Mouse (Mus musculus): ENCODE results near the gene Zfp651. TPM values are rescaled to one million over a fixed set of nuclear protein-coding genes. Genes with fewer than 3 reads are reported as not detected.

Zfp651 gene
- total and polyA plus RNA-seq, 3 experiments, result 0.05 to 0.08 TPM; not detected in 1

GRCm38 (mm10) chr9:121798887-121799520 lies 39.9 kb downstream of the Zfp651 start:
- no peaks in the 10 kb centered on the region for H3K4me1 ChIP-seq (ENCODE audit: insufficient read depth, low read depth, low read length)
- ATAC-seq (ENCODE audit: extremely low read depth, insufficient number of reproducible peaks, low FRiP score, poor library complexity, severe bottlenecking) (no peak; the same call in 1 of the 2 replicates), DNase-seq (ENCODE audit: low spot score) (no peak)
- no peak overlapping the region for H3K4me3 ChIP-seq (ENCODE audit: low read depth, low read length)
- H3K27me3 ChIP-seq (ENCODE audit: insufficient read depth, low read length), result peaks cover 12% of the 10 kb centered on the region; the same call in 1 of the 2 replicates
- TF ChIP-seq GATA2 (IDR thresholded peaks at IDR 0.05; ENCODE audit: borderline replicate concordance, low read depth, low read length), result no peak
- TF ChIP-seq POLR2AphosphoS5 (IDR thresholded peaks at IDR 0.05; ENCODE audit: insufficient replicate concordance, low read depth, low read length), result no peak
- no peaks in the 10 kb centered on the region for H3K36me3 ChIP-seq (replicated peaks)
- H3K9me3 ChIP-seq (replicated peaks), result no peaks in the 10 kb centered on the region

DNA sequence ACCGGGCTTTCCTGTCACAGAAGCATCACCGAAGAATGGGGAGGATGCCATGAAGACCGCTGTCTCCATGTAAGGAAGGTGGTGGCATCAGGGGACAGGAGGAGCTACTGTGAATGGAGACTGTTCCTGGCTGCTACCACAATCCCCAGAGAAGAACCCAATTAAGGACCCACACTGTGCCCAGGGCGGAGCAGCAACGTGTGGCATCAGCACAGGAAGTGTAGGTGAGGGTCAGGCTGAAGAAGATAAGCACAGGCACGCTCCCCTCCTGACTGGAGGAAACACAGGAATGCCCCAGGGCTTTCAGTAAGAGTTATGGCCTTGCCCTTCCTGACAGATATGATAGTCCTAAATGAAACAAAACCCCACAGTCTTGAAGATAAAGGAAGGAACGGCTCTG lies 43.6 kb downstream of the Zfp651 start:
- DNase-seq (ENCODE audit: low spot score) (no peak), ATAC-seq (ENCODE audit: extremely low read depth, insufficient number of reproducible peaks, low FRiP score, poor library complexity, severe bottlenecking) (no peak)
- Histone ChIP-seq H3K4me1 (ENCODE audit: insufficient read depth, low read depth, low read length) (no peaks in the 10 kb centered on the region), H3K36me3 (replicated peaks) (no peaks in the 10 kb centered on the region), H3K9me3 (replicated peaks) (no peaks in the 10 kb centered on the region), H3K4me3 (ENCODE audit: low read depth, low read length) (no peak overlapping the region), H3K27me3 (ENCODE audit: insufficient read depth, low read length) (peaks cover 12% of the 10 kb centered on the region; the same call in 1 of the 2 replicates)
- TF ChIP-seq TAL1 (conservative IDR thresholded peaks at IDR 0.05; ENCODE audit: low read depth, low read length), result no peak
- no peak for TF ChIP-seq GATA1 (IDR thresholded peaks at IDR 0.05; ENCODE audit: borderline replicate concordance, low read length)
- no peak for TF ChIP-seq POLR2AphosphoS5 (IDR thresholded peaks at IDR 0.05; ENCODE audit: insufficient replicate concordance, low read depth, low read length)
- TF ChIP-seq GATA2 (IDR thresholded peaks at IDR 0.05; ENCODE audit: borderline replicate concordance, low read depth, low read length), result no peak
- TF ChIP-seq CTCF (IDR thresholded peaks at IDR 0.05; ENCODE audit: low read depth, low read length), result no peak

GRCm38 (mm10) chr9:121807546-121807945 lies 48.4 kb downstream of the Zfp651 start:
- H3K4me3 ChIP-seq (ENCODE audit: low read depth, low read length), result no peak overlapping the region
- H3K9me3 ChIP-seq (replicated peaks), result no peaks in the 10 kb centered on the region
- no peak for TF ChIP-seq TAL1 (conservative IDR thresholded peaks at IDR 0.05; ENCODE audit: low read depth, low read length)
- no peak for TF ChIP-seq POLR2AphosphoS5 (IDR thresholded peaks at IDR 0.05; ENCODE audit: insufficient replicate concordance, low read depth, low read length)
- no peak for TF ChIP-seq GATA1 (IDR thresholded peaks at IDR 0.05; ENCODE audit: borderline replicate concordance, low read length)
- TF ChIP-seq GATA2 (IDR thresholded peaks at IDR 0.05; ENCODE audit: borderline replicate concordance, low read depth, low read length), result no peak
- no peak for ATAC-seq (ENCODE audit: extremely low read depth, insufficient number of reproducible peaks, low FRiP score, poor library complexity, severe bottlenecking)
- no peaks in the 10 kb centered on the region for H3K4me1 ChIP-seq (ENCODE audit: insufficient read depth, low read depth, low read length)
- H3K27me3 ChIP-seq (ENCODE audit: insufficient read depth, low read length), result no peaks in the 10 kb centered on the region; the same call in 1 of the 2 replicates
- DNase-seq (ENCODE audit: low spot score), result no peak
- H3K36me3 ChIP-seq (replicated peaks), result no peaks in the 10 kb centered on the region

- peaks cover under 1% of the 10 kb centered on the region; the same call in 1 of the 2 replicates for H3K27me3 ChIP-seq (ENCODE audit: insufficient read depth, low read length)
- no peak overlapping the region for H3K4me3 ChIP-seq (ENCODE audit: low read depth, low read length)
- no peaks in the 10 kb centered on the region for H3K36me3 ChIP-seq (replicated peaks)
- H3K9me3 ChIP-seq (replicated peaks), result no peaks in the 10 kb centered on the region
- TF ChIP-seq TAL1 (conservative IDR thresholded peaks at IDR 0.05; ENCODE audit: low read depth, low read length) (no peak), GATA2 (IDR thresholded peaks at IDR 0.05; ENCODE audit: borderline replicate concordance, low read depth, low read length) (no peak), CTCF (IDR thresholded peaks at IDR 0.05; ENCODE audit: low read depth, low read length) (no peak), POLR2AphosphoS5 (IDR thresholded peaks at IDR 0.05; ENCODE audit: insufficient replicate concordance, low read depth, low read length) (no peak)
- ATAC-seq (ENCODE audit: extremely low read depth, insufficient number of reproducible peaks, low FRiP score, poor library complexity, severe bottlenecking) (no peak), DNase-seq (ENCODE audit: low spot score) (no peak)
- H3K4me1 ChIP-seq (ENCODE audit: insufficient read depth, low read depth, low read length), result no peaks in the 10 kb centered on the region
These were observed 48.8 kb downstream of the Zfp651 start for GRCm38 (mm10) chr9:121807947-121808346.

DNA sequence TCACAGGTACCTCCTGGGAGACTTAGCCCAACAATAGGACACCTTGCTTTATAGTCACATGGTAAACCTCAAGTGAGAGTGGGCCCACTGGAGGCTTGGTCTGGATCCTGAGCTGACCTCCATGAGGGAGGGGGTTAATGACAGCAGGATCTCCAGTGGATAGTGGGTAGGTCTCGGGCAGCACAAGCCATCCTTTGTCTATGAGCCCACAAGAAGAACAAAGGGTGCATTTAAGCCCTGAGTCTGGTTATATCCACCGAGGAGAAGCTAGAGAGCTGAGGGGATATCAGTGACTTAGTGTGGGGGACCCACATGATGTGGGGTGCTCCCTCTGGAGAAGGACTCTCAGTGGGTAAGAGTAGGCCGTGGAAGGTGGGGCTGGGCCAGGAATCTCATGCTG lies 49.4 kb downstream of the Zfp651 start:
- ATAC-seq (ENCODE audit: extremely low read depth, insufficient number of reproducible peaks, low FRiP score, poor library complexity, severe bottlenecking), result no peak
- TF ChIP-seq GATA1 (IDR thresholded peaks at IDR 0.05; ENCODE audit: borderline replicate concordance, low read length), result no peak
- no peak for TF ChIP-seq GATA2 (IDR thresholded peaks at IDR 0.05; ENCODE audit: borderline replicate concordance, low read depth, low read length)
- no peak for TF ChIP-seq CTCF (IDR thresholded peaks at IDR 0.05; ENCODE audit: low read depth, low read length)
- no peak for TF ChIP-seq TAL1 (conservative IDR thresholded peaks at IDR 0.05; ENCODE audit: low read depth, low read length)
- no peak for TF ChIP-seq POLR2AphosphoS5 (IDR thresholded peaks at IDR 0.05; ENCODE audit: insufficient replicate concordance, low read depth, low read length)
- no peaks in the 10 kb centered on the region for H3K36me3 ChIP-seq (replicated peaks)
- no peaks in the 10 kb centered on the region for H3K9me3 ChIP-seq (replicated peaks)
- H3K4me1 ChIP-seq (ENCODE audit: insufficient read depth, low read depth, low read length), result no peaks in the 10 kb centered on the region
- peaks cover 5% of the 10 kb centered on the region; the same call in 1 of the 2 replicates for H3K27me3 ChIP-seq (ENCODE audit: insufficient read depth, low read length)
- H3K4me3 ChIP-seq (ENCODE audit: low read depth, low read length), result no peak overlapping the region
- no peak for DNase-seq (ENCODE audit: low spot score)

DNA sequence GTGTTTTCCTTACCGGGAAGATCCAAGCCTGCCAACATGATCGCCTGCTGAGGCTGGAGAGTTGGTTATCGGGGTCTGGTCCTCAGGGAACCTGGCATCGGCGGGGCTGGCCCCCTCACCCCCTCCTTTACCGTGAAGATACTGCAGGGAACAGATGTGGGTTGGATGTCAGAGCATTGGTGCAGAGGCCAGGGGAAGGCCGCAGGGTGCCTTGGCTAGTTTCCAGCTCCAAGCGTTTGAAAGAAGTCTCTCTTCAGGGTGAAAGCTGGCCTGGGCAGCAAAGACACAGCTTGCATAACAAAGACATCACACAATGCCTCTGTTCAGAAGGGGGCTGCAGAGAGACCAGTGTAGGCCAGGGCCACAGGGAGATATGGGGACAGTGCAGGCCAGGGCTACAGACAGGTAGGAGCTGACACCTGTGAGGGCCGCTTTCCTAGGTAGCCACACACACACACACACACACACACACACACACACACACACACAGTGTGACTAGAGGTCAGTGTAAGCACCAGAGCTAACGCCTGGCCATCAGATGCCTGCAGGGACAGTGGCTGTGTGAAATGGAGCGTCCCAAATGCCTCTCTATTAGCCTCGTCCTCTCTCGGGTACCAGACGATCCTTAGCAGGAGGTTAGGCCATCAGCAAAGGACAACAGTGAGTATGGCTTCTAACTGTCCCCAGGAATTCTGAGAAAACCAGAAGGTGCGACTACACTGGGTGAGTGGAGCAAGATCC lies 51.1 kb downstream of the Zfp651 start:
- H3K9me3 ChIP-seq (replicated peaks), result no peaks in the 10 kb centered on the region
- H3K27me3 ChIP-seq (ENCODE audit: insufficient read depth, low read length), result peaks cover 7% of the 10 kb centered on the region; the same call in 1 of the 2 replicates
- ATAC-seq (ENCODE audit: extremely low read depth, insufficient number of reproducible peaks, low FRiP score, poor library complexity, severe bottlenecking) (no peak), DNase-seq (ENCODE audit: low spot score) (no peak)
- H3K36me3 ChIP-seq (replicated peaks), result no peaks in the 10 kb centered on the region
- no peaks in the 10 kb centered on the region for H3K4me1 ChIP-seq (ENCODE audit: insufficient read depth, low read depth, low read length)
- TF ChIP-seq GATA2 (IDR thresholded peaks at IDR 0.05; ENCODE audit: borderline replicate concordance, low read depth, low read length), result no peak
- no peak for TF ChIP-seq POLR2AphosphoS5 (IDR thresholded peaks at IDR 0.05; ENCODE audit: insufficient replicate concordance, low read depth, low read length)
- TF ChIP-seq TAL1 (conservative IDR thresholded peaks at IDR 0.05; ENCODE audit: low read depth, low read length), result no peak
- TF ChIP-seq CTCF (IDR thresholded peaks at IDR 0.05; ENCODE audit: low read depth, low read length), result no peak
- no peak for TF ChIP-seq GATA1 (IDR thresholded peaks at IDR 0.05; ENCODE audit: borderline replicate concordance, low read length)
- no peak overlapping the region for H3K4me3 ChIP-seq (ENCODE audit: low read depth, low read length)

All from G1E (cell line).